Mouse (Mus musculus) monocyte, adult 2 months (primary cell): Measurements from ENCODE around the gene Ghdc.

ENCODE experiments used
- DNase-seq, 2 experiments: peaks; one replicate each; pipeline ENCODE4 v3.0.0; 2022; ENCODE audit warnings: low spot score in 2 of 2, low read depth in 1 of 2

Ghdc gene

DNA sequence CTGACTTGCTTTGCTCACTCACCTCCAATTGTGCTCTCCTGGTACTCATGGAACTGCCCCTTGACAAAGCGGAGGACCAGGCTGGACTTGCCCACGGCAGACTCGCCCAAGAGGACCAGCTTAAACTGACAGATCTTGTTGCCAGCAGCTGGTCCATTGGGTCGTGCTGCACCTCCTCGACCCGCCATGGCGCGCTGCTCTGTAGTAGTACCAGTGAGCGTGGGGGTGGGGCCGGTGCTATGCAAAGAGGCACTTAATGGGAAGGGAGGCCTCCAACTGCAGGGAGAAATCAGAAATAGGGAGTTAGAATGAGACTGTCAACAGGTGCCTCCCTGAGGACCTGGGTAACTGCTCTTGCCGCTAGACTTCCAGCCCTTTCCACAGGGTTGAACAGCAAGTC is 50.9 kb downstream of the Ghdc start:
- DNase-seq: no peak

DNA sequence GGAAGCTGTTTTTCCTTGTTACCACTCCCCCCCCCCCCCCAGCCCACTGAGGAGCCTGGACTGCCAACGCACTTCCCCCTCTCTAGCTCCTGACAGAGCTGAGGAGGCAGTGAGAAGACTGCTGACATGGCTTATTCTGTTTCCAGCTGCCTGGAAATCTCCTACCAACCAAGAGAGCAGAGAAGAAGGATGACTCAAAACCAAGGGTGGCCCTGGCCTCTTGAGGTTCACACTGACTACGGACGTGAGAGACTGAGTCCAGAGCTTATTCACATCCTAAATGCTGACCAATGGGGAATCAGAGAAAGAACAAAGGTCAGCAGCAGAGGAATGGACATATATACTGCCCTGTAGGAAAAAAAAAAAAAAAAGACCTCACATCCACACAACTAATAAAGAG is 51.4 kb downstream of the Ghdc start:
- no peak for DNase-seq

DNA sequence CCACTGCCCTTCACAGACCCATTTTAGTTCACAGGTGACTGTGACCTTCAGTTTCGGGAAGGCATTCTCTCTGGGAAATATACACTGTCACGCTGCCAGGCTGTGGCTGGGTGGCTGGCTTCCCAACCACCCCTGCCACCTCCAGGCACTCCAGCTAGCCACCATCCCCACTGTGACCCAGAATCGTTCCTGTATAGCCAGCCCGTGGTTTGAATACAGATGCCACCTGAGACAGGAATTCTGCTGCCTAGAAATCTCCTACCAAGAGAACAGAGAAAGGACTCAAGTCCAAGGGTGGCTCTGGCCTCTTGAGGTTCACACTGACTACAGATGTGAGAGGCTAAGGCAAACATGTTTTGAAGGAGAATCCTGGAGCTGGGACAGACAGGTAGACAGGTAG is 51.9 kb downstream of the Ghdc start:
- no peak for DNase-seq

DNA sequence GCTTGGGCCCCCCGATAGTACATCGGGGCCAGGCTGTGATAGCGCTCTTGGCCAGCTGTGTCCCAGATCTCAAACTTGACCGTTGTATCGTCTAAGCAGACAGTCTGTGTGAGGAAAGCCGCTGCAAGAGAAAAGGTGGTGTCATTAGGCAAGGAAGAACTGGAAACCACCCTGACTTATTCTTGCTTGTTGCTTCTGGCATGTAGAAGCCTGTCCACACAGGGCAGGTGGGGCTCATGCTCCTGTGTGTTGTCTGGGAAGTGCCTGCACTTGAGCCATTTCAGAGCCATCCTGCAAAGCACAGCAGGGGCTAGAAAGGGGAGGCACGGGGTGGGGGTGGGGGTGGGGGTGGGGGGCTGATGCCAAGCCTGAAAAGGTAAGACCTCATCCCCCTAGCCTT is 52.3 kb downstream of the Ghdc start:
- DNase-seq: no peak

DNA sequence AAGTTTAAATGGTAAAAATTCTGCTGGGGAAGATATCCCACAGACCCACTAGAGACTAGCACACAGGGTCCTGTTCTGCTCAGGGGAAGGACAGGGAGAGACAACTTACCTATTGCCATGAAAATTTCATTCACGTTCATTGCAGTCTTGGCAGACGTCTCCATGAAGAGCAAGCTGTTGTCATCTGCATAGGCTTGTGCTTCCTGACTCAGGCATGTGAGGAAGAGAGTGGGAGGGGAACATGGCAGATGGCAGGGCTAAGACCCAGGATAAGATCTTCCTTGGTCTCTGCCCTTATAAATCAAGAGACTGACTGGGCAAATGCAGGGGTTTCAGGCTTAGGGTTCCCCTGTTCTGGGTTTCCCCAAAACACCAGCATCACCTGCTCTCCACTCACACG is 54.1 kb downstream of the Ghdc start:
- DNase-seq: no peak
